Mouse (Mus musculus) hindbrain, embryonic 14.5 days (tissue): ENCODE data around the gene Prr5. TPM values are rescaled to one million over a fixed set of nuclear protein-coding genes. Genes with fewer than 3 reads are reported as not detected.

ENCODE experiments used
- ATAC-seq: fragments of 200-750 bp; cut with Nextera tagmentation; 2 replicates; pipeline ENCODE4 v1.8.0; 2017; ENCODE audit warnings: moderate number of reproducible peaks, mild to moderate bottlenecking, moderate TSS enrichment, moderate library complexity; ENCODE audit not compliant: low FRiP score
- DNase-seq: peaks from one replicate; pipeline ENCODE4 v3.0.0-alpha.2; 2015; ENCODE audit warnings: low spot score
- H3K27ac ChIP-seq: fragments of 300-500 bp; sonication (generic); 2 replicates; pipeline ENCODE4 v1.5.1; 2014; ENCODE audit warnings: mild to moderate bottlenecking, moderate library complexity
- H3K27me3 ChIP-seq: fragments of 300-500 bp; sonication (generic); 2 replicates; pipeline ENCODE4 v1.6.1; 2014; ENCODE audit warnings: mild to moderate bottlenecking, low read length, mixed read lengths; ENCODE audit not compliant: control insufficient read depth, insufficient read depth
- H3K36me3 ChIP-seq: fragments of 300-500 bp; sonication (generic); replicated peaks from 2 replicates; pipeline ENCODE4 v1.6.1; 2014; ENCODE audit not compliant: control insufficient read depth, insufficient read depth
- H3K4me1 ChIP-seq: fragments of 300-500 bp; sonication (generic); replicated peaks from 2 replicates; pipeline ENCODE4 v1.6.1; 2014; ENCODE audit warnings: antibody characterized with exemption, low read length, mixed read lengths; ENCODE audit not compliant: control insufficient read depth, insufficient read depth
- H3K4me2 ChIP-seq: fragments of 300-500 bp; sonication (generic); replicated peaks from 2 replicates; pipeline ENCODE4 v1.6.1; 2014; ENCODE audit warnings: mild to moderate bottlenecking, moderate library complexity
- H3K4me3 ChIP-seq: fragments of 300-500 bp; sonication (generic); replicated peaks from 2 replicates; pipeline ENCODE4 v1.5.1; 2014; ENCODE audit warnings: mild to moderate bottlenecking, low read length
- H3K9ac ChIP-seq: fragments of 300-500 bp; sonication (generic); 2 replicates; pipeline ENCODE4 v1.6.1; 2014
- H3K9me3 ChIP-seq: fragments of 300-500 bp; sonication (generic); 2 replicates; pipeline ENCODE4 v1.6.1; 2016; ENCODE audit warnings: low read length; ENCODE audit not compliant: control insufficient read depth
- WGBS: fragments of 180-500 bp; shearing (Covaris S2); extraction: QIAGEN DNeasy Blood & Tissue Kit; methylation state at CpG from one replicate; pipeline ENCODE4 v1.1.7; 2014; 5-methylcytosine and 5-hydroxymethylcytosine counted together
- polyA plus RNA-seq: library from polyadenylated mRNA; unstranded; fragments of >200 nt; fragmentation: Nextera tagmentation; extraction: Ambion mirVana; gene quantifications from 2 replicates; pipeline ENCODE4 v1.2.1, GENCODE M21; 2014

Gene Prr5
- polyA plus RNA-seq: 26.2 and 27.1 TPM in 2 replicates

DNA sequence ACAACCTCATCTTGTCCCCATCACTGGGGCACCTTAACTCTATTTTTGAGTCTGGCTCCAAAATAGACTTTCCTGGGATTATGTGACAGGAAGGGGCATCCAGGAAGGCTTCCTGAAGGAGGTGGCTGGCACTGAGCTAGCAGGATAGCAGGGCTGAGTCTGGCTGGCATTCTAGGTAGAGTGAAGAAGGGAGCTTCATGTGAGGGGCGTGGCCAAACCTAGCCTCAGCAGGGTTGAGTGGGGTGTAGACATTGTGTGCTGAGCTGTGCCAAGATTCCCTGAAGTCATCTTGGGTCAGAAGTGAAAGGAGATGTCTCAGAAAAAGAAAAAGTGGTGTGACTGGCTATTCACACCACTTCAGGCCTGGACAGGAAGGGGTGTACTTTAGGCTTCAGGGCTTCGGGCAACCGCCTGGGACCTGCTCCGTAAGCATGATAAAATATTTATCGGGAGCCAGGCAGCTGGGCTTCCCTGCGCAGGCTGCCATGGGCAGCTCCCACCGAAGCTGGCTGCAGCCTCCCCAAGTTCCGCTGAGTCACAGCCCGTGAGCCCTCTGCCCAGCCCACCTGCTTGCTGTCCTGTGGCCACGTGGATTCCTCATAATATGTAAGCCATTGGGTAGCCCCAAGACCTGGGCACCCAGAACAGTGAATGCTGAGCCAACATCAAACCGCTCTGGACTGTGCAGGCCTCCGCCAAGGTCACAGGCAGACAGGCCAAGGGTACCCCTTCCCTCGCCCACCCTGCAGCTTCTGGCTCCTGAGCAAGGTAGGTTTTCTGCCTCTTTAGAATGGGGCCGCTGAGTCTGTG is at the start of gene Prr5:
Gene Prr5 (plus strand): TSS at position 683 of the 810 bp plus-strand sequence.
- no peak within 1 kb of the TSS for H3K4me3 ChIP-seq
- no peaks in the 10 kb centered on the region for H3K36me3 ChIP-seq
- H3K9ac ChIP-seq: no peak within 1 kb of the TSS
- peaks cover 19% of the 10 kb centered on the region for H3K4me1 ChIP-seq
- H3K9me3 ChIP-seq: no peaks in the 10 kb centered on the region
- H3K27me3 ChIP-seq: no peaks in the 10 kb centered on the region
- ATAC-seq: no peak
- DNase-seq: no peak
- H3K4me2 ChIP-seq: no peak within 1 kb of the TSS
- WGBS: 69% methylated on average over 14 of the region's 14 CpGs
- H3K27ac ChIP-seq: no peak within 1 kb of the TSS

DNA sequence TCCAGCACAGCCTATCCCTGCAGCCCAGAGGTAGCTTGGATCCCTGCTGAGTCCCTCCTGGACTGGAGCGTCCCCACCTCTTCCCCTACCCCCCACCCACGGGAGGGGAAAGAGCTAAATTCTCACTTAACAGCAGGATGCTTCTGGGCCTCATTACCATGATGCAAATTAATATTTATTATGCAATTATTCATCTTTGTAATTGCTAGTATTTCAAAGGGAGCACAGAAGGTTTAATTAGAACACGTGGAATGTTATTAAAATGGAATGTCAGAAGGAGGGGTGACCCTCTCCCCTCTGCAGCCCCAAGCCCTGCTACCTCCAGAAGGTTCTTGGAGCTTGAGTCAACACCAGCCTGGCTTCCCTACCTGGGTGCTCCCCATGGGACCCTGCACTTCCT is 49.4 kb upstream of the Prr5 start:
- Histone ChIP-seq H3K27ac (0 out of 2 replicates have a peak overlapping the region, but pooled peaks have one; percentile 28), H3K4me1 (peaks cover 10% of the 10 kb centered on the region)
- WGBS: 34% methylated on average over 3 of the region's 3 CpGs

GRCm38 (mm10) chr15:84621722-84622428 is 47.5 kb upstream of the Prr5 start:
- DNase-seq: peak; percentile 66
- 26% methylated on average over 14 of the region's 14 CpGs for WGBS
- H3K27ac ChIP-seq: 0 out of 2 replicates have a peak overlapping the region, but pooled peaks have one; percentile 46
- no peak overlapping the region for H3K4me3 ChIP-seq
- peak; percentile 53; the same call in 1 of the 2 replicates for ATAC-seq
- H3K4me2 ChIP-seq: 0 out of 2 replicates have a peak overlapping the region, but pooled peaks have one; percentile 6
- no peaks in the 10 kb centered on the region for H3K27me3 ChIP-seq
- peaks cover 28% of the 10 kb centered on the region for H3K4me1 ChIP-seq
- H3K9ac ChIP-seq: no peak overlapping the region
- no peaks in the 10 kb centered on the region for H3K9me3 ChIP-seq
- no peaks in the 10 kb centered on the region for H3K36me3 ChIP-seq

More for the DNA sequence above, 49.4 kb upstream of the Prr5 start:
- DNase-seq: no peak
- Histone ChIP-seq H3K4me3 (no peak overlapping the region), H3K9ac (no peak overlapping the region), H3K4me2 (no peak overlapping the region), H3K27me3 (no peaks in the 10 kb centered on the region), H3K36me3 (no peaks in the 10 kb centered on the region), H3K9me3 (no peaks in the 10 kb centered on the region)
- ATAC-seq: no peak; the same call in 1 of the 2 replicates

GRCm38 (mm10) chr15:84624870-84625269 is 44.5 kb upstream of the Prr5 start:
- H3K27ac ChIP-seq: no peak overlapping the region
- no peaks in the 10 kb centered on the region for H3K9me3 ChIP-seq
- no peak overlapping the region for H3K4me2 ChIP-seq
- H3K4me3 ChIP-seq: no peak overlapping the region
- 58% methylated on average over 9 of the region's 9 CpGs for WGBS
- DNase-seq (no peak), ATAC-seq (no peak)
- no peaks in the 10 kb centered on the region for H3K36me3 ChIP-seq
- no peaks in the 10 kb centered on the region for H3K27me3 ChIP-seq
- H3K9ac ChIP-seq: no peak overlapping the region
- peaks cover 39% of the 10 kb centered on the region for H3K4me1 ChIP-seq

- 0 out of 2 replicates have a peak, but pooled peaks have one; percentile 49 for ATAC-seq
- no peak overlapping the region for H3K4me3 ChIP-seq
- no peaks in the 10 kb centered on the region for H3K36me3 ChIP-seq
- WGBS: 67% methylated on average over 6 of the region's 6 CpGs
- H3K4me2 ChIP-seq: no peak overlapping the region
- peaks cover 39% of the 10 kb centered on the region for H3K4me1 ChIP-seq
- H3K27ac ChIP-seq: no peak overlapping the region
- no peaks in the 10 kb centered on the region for H3K27me3 ChIP-seq
- peak; percentile 74 for DNase-seq
- no peak overlapping the region for H3K9ac ChIP-seq
- H3K9me3 ChIP-seq: no peaks in the 10 kb centered on the region
These were observed 43.6 kb upstream of the Prr5 start for GRCm38 (mm10) chr15:84625712-84626414.

DNA sequence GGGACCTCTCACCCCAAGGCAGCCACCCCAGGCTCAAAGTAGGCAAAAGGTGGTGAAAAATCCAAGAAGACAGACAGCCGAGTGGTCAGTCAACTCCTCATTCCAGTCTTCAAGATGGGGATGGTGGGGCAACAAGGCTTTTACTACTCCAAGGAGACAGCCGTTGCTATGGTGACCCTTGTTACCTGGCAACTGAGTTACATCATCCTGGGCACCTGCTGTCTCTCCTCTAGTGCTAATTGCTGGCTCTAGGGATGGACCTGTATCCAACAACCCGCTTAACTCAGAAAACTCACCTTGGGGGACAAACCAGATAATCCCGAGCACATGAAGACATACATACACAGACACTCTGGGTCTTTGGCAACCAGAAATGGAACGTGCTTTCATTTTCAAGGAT is 42.1 kb upstream of the Prr5 start:
- Histone ChIP-seq H3K4me2 (no peak overlapping the region), H3K27ac (no peak overlapping the region), H3K9me3 (no peaks in the 10 kb centered on the region), H3K36me3 (no peaks in the 10 kb centered on the region), H3K4me1 (peaks cover 31% of the 10 kb centered on the region), H3K27me3 (no peaks in the 10 kb centered on the region), H3K9ac (no peak overlapping the region), H3K4me3 (no peak overlapping the region)
- DNase-seq: peak; percentile 69
- WGBS: 43% methylated on average over 5 of the region's 5 CpGs
- ATAC-seq: no peak

DNA sequence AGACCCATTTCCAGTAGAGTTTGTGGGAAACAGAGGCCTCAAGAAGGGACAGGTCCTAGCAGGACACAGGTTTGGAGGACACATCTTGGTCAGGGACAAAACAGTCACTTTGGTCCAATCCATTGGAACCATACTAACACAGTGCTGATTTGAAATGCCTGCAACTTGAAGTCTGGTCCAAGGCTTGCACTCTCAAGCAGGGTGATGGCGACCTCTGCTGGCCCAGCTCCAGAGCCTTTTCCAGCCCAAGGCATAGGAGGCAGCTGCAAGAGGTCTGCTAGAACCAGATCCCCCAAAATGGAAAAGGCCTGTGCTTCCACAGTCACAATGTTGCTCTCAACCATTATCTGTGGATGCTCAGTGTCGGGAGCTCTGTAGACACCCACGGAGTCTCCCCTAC is 39.7 kb upstream of the Prr5 start:
- peak; percentile 61; the same call in 1 of the 2 replicates for ATAC-seq

GRCm38 (mm10) chr15:84631560-84631959 is 37.9 kb upstream of the Prr5 start:
- H3K4me2 ChIP-seq: no peak overlapping the region
- no peaks in the 10 kb centered on the region for H3K27me3 ChIP-seq
- peak; percentile 67; the same call in 1 of the 2 replicates for ATAC-seq
- 3% methylated on average over 7 of the region's 7 CpGs for WGBS
- DNase-seq: peak; percentile 94
- peaks cover 14% of the 10 kb centered on the region for H3K4me1 ChIP-seq
- H3K27ac ChIP-seq: no peak overlapping the region
- H3K9ac ChIP-seq: no peak overlapping the region
- H3K9me3 ChIP-seq: no peaks in the 10 kb centered on the region
- H3K4me3 ChIP-seq: no peak overlapping the region
- H3K36me3 ChIP-seq: no peaks in the 10 kb centered on the region

More for the DNA sequence above, 39.7 kb upstream of the Prr5 start:
- Histone ChIP-seq H3K36me3 (no peaks in the 10 kb centered on the region), H3K27me3 (no peaks in the 10 kb centered on the region), H3K9me3 (no peaks in the 10 kb centered on the region), H3K27ac (no peak overlapping the region), H3K9ac (0 out of 2 replicates have a peak overlapping the region, but pooled peaks have one; percentile 20), H3K4me2 (no peak overlapping the region), H3K4me3 (no peak overlapping the region), H3K4me1 (peaks cover 29% of the 10 kb centered on the region)
- WGBS: 14% methylated on average over 3 of the region's 3 CpGs
- peak; percentile 83 for DNase-seq

DNA sequence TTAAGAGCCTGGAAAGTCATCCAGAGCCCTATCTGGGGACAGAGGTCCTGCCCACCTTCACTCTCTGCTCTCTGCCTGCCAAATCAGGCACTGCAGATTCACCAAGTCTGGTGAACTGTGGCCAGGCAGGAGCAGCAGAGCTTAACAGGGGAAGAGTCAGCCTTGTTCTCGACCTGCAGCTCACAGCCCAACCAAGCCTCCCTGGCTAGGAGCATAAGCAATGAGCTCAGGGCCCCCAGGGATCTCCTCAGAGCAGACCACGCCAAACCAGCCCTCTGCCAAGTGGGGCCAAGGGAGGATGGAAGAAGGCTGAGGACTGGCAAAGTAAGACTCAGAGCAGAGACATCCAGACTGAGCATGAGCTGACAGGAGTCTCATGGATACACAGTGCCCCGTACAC is 35.1 kb upstream of the Prr5 start:
- Histone ChIP-seq H3K4me2 (no peak overlapping the region), H3K27me3 (no peaks in the 10 kb centered on the region), H3K27ac (no peak overlapping the region), H3K9me3 (no peaks in the 10 kb centered on the region), H3K4me1 (no peaks in the 10 kb centered on the region), H3K36me3 (no peaks in the 10 kb centered on the region), H3K9ac (no peak overlapping the region), H3K4me3 (no peak overlapping the region)
- ATAC-seq: no peak
- DNase-seq: no peak
- 49% methylated on average over 3 of the region's 3 CpGs for WGBS
